Mouse (Mus musculus): ENCODE measurements around the gene Eipr1.

GRCm38 (mm10) chr12:28907814-28908213, 156.2 kb downstream of the Eipr1 start:
- TF ChIP-seq GATA1 (IDR thresholded peaks at IDR 0.05; ENCODE audit: borderline replicate concordance, low read length) (no peak), FLI1 (IDR thresholded peaks at IDR 0.05; ENCODE audit: low read length) (no peak)

Measured in megakaryocyte, embryonic 14.5 days (primary cell).